Mouse (Mus musculus) hindbrain, postnatal 0 days (tissue): ENCODE data around the gene Grk6. TPM values are rescaled to one million over a fixed set of nuclear protein-coding genes. Genes with fewer than 3 reads are reported as not detected.

Experiments
- ATAC-seq: fragments of 200-750 bp; cut with Nextera tagmentation; 2 replicates; pipeline ENCODE4 v1.8.0; 2017; ENCODE audit warnings: mild to moderate bottlenecking, moderate TSS enrichment, moderate library complexity
- DNase-seq: peaks from one replicate; pipeline ENCODE4 v3.0.0-alpha.2; 2015; ENCODE audit warnings: low spot score
- H3K27ac ChIP-seq: fragments of 300-500 bp; sonication (generic); 2 replicates; pipeline ENCODE4 v1.5.1; 2014; ENCODE audit warnings: mild to moderate bottlenecking
- H3K27me3 ChIP-seq: fragments of 300-500 bp; sonication (generic); 2 replicates; pipeline ENCODE4 v1.6.1; 2014; ENCODE audit warnings: low read length, mixed read lengths; ENCODE audit not compliant: insufficient read depth
- H3K36me3 ChIP-seq: fragments of 300-500 bp; sonication (generic); 2 replicates; pipeline ENCODE4 v1.6.1; 2014; ENCODE audit warnings: low read length, mixed read lengths; ENCODE audit not compliant: insufficient read depth
- H3K4me1 ChIP-seq: fragments of 300-500 bp; sonication (generic); 2 replicates; pipeline ENCODE4 v1.6.1; 2014; ENCODE audit warnings: antibody characterized with exemption, low read length, mixed read lengths; ENCODE audit not compliant: insufficient read depth
- H3K4me2 ChIP-seq: fragments of 300-500 bp; sonication (generic); 2 replicates; pipeline ENCODE4 v1.6.1; 2014; ENCODE audit warnings: low read depth, mild to moderate bottlenecking, low read length, moderate library complexity, mixed read lengths
- H3K4me3 ChIP-seq: fragments of 300-500 bp; sonication (generic); 2 replicates; pipeline ENCODE4 v1.5.1; 2014; ENCODE audit warnings: low read length
- H3K9ac ChIP-seq: fragments of 300-500 bp; sonication (generic); replicated peaks from 2 replicates; pipeline ENCODE4 v1.6.1; 2014; ENCODE audit warnings: mild to moderate bottlenecking, low read length, moderate library complexity, mixed read lengths
- H3K9me3 ChIP-seq: fragments of 300-500 bp; sonication (generic); 2 replicates; pipeline ENCODE4 v1.6.1; 2016; ENCODE audit warnings: low read length, mixed read lengths
- CTCF ChIP-seq: IDR thresholded peaks from 2 replicates; pipeline ENCODE4 v1.5.1; 2016; ENCODE audit warnings: antibody characterized with exemption, control low read depth, low read depth
- WGBS: fragments of 180-500 bp; shearing (Covaris S2); extraction: QIAGEN DNeasy Blood & Tissue Kit; methylation state at CpG from one replicate; pipeline ENCODE4 v1.1.7; 2014; 5-methylcytosine and 5-hydroxymethylcytosine counted together
- polyA plus RNA-seq: library from polyadenylated mRNA; unstranded; fragments of >200 nt; fragmentation: Nextera tagmentation; extraction: Ambion mirVana; gene quantifications from 2 replicates; pipeline ENCODE4 v1.2.1, GENCODE M21; 2015
- total RNA-seq: library from RNA; depleted of rRNA; stranded (reverse); fragments of >200 nt; gene quantifications from 2 replicates; pipeline ENCODE4 v1.2.3, GENCODE M21; 2014

Grk6 gene
- total and polyA plus RNA-seq, 2 experiments from 2014 or later = 34.7 to 72.2 TPM

DNA sequence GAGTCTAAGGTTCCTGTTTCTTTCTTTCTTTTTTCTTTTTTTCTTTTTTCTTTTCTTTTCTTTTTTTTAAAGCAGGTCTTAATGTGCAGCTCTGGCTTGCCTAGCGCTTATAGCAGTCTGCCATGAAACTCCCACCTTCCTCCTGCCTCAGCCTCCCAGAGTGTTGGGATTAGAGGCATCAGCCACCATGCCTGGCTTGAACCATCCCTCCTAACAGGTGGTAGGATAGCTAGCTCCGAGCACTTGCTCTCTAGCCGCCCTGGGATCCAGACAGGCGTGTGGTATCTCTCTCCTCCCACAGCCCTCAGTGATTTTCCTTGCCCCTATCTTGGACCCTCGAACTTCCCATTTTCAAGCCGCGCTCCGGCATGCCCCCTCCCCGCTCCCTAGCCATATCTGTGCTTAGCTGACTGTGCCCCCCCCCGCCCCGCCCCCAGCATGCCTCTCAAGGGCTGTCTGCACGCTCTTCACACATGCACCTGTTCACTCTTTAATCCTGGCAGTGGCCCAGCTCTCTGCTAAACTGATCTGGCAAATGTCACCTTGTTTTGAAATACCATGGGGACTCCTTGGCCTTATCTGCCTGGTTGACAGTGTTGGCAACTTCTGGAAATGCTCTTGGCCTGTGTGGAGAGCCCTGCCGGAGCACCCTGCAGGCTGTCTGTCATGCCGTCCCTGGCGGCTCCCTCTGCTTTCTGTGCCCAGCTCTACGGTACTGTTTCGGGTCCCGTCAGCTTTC lies 50.2 kb downstream of the Grk6 start:
- H3K4me3 ChIP-seq = no peak overlapping the region
- no peaks in the 10 kb centered on the region for H3K27me3 ChIP-seq
- no peak overlapping the region; the same call in 1 of the 2 replicates for H3K9ac ChIP-seq
- no peaks in the 10 kb centered on the region for H3K9me3 ChIP-seq
- H3K27ac ChIP-seq = peak overlapping the region; percentile 45
- ATAC-seq (peak; percentile 59; the same call in 1 of the 2 replicates), DNase-seq (peak; percentile 70)
- peaks cover 16% of the 10 kb centered on the region for H3K4me1 ChIP-seq
- 14% methylated on average over 18 of the region's 18 CpGs for WGBS
- TF ChIP-seq CTCF = no peak
- H3K4me2 ChIP-seq = no peak overlapping the region; the same call in 1 of the 2 replicates
- no peaks in the 10 kb centered on the region for H3K36me3 ChIP-seq

DNA sequence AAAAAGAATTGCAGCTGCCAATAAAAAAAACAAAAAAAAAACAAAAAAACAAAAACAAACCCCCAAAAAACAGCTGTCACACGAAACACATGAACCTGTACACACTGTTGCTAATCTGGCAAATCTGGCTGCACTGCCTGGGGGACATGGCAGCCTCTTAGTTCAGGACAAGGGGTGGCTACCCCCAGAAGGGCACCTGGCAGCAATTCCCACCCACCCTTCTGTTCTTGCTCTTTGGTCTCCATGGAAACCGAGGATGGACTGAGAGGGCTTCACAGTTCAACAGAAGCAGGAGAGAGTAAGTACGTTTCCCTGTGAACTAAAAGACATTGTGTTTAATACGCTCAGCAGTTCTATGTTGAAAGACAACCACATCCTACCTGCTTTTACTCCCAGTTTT lies 50.8 kb downstream of the Grk6 start:
- H3K36me3 ChIP-seq = no peaks in the 10 kb centered on the region
- no peak for ATAC-seq
- H3K4me3 ChIP-seq = no peak overlapping the region
- no peaks in the 10 kb centered on the region for H3K9me3 ChIP-seq
- TF ChIP-seq CTCF = no peak
- H3K9ac ChIP-seq = no peak overlapping the region; the same call in 1 of the 2 replicates
- WGBS = 16% methylated on average over 4 of the region's 4 CpGs
- H3K4me1 ChIP-seq = peaks cover 16% of the 10 kb centered on the region
- peak overlapping the region; percentile 48; the same call in 1 of the 2 replicates for H3K27ac ChIP-seq
- peak overlapping the region; percentile 10; the same call in 1 of the 2 replicates for H3K4me2 ChIP-seq
- peak; percentile 45 for DNase-seq
- H3K27me3 ChIP-seq = no peaks in the 10 kb centered on the region

DNA sequence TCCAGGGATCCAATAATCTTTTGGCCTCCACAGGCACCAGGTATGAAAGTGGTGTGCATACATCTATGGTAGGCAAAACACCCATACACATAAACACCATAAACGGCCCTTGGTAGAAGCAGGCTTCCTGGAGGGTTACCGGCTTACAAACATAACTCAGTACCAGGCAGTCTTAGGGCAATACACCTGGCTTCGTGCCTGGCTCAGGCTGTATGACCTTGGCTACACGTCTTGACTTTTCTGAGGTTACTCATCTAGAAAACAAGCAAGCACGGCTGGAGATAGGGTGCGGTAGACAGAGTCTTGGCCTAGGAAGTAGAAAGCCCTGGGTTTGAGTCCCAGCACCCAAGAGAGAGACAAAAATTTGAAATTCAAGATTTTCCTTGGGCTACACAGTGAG lies 51.8 kb downstream of the Grk6 start:
- 60% methylated on average over 6 of the region's 6 CpGs for WGBS
- Histone ChIP-seq H3K4me1 (peaks cover 16% of the 10 kb centered on the region), H3K27me3 (no peaks in the 10 kb centered on the region), H3K27ac (peak overlapping the region; percentile 48; the same call in 1 of the 2 replicates), H3K4me3 (no peak overlapping the region), H3K36me3 (no peaks in the 10 kb centered on the region), H3K9ac (no peak overlapping the region; the same call in 1 of the 2 replicates), H3K9me3 (no peaks in the 10 kb centered on the region), H3K4me2 (no peak overlapping the region)
- TF ChIP-seq CTCF = no peak
- no peak for DNase-seq
- no peak for ATAC-seq

DNA sequence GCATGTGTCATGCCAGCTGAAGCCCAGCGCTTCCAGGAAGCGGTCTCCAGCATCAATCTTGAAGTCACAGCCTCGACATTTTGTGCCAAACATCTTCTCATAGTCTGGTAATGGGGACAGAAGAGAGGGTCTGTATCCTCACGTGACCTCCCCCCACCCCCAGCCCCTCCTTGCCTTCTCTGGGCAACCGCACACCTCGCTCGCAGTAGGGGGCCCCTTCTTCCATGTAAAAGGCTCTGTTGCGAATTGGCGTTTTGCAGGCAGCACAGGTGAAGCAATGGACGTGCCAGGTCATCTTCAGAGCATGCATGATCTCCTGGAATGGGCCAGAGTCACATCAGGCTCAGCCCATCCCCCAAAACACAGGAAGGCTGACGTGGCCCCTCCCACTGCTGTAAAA lies 54.0 kb downstream of the Grk6 start:
- DNase-seq = no peak
- H3K4me1 ChIP-seq = peaks cover 16% of the 10 kb centered on the region
- no peak for ATAC-seq
- no peaks in the 10 kb centered on the region for H3K9me3 ChIP-seq
- H3K27ac ChIP-seq = no peak overlapping the region
- TF ChIP-seq CTCF = no peak
- H3K36me3 ChIP-seq = peaks cover 10% of the 10 kb centered on the region; the same call in 1 of the 2 replicates
- no peak overlapping the region for H3K9ac ChIP-seq
- no peak overlapping the region for H3K4me3 ChIP-seq
- no peaks in the 10 kb centered on the region for H3K27me3 ChIP-seq
- H3K4me2 ChIP-seq = no peak overlapping the region
- WGBS = 60% methylated on average over 11 of the region's 11 CpGs

DNA sequence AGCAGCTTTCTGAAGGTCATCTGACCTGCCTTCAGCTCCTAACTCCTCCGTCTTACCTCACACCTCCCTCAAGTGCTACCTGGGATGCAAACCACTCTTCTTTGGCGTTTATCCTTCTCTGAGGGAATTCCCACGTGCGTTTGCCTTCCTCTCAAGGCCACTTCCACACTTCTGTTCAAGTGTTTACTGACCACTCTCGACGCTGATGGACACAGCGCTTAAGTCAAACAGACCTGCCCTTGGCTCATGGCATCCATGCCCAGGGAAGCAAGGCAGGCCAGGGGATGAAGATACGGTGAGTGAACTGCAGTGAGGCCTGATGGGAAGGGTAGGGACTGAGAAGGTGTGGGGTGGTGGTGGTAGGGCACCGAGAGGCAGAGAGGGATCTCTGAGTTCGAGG lies 55.7 kb downstream of the Grk6 start:
- H3K4me1 ChIP-seq = peaks cover 12% of the 10 kb centered on the region
- H3K4me2 ChIP-seq = no peak overlapping the region
- peaks cover 10% of the 10 kb centered on the region; the same call in 1 of the 2 replicates for H3K36me3 ChIP-seq
- H3K9ac ChIP-seq = no peak overlapping the region
- no peak for TF ChIP-seq CTCF
- DNase-seq (no peak), ATAC-seq (no peak)
- H3K4me3 ChIP-seq = no peak overlapping the region
- no peaks in the 10 kb centered on the region for H3K9me3 ChIP-seq
- WGBS = 83% methylated on average over 10 of the region's 10 CpGs
- H3K27ac ChIP-seq = no peak overlapping the region
- no peaks in the 10 kb centered on the region for H3K27me3 ChIP-seq

DNA sequence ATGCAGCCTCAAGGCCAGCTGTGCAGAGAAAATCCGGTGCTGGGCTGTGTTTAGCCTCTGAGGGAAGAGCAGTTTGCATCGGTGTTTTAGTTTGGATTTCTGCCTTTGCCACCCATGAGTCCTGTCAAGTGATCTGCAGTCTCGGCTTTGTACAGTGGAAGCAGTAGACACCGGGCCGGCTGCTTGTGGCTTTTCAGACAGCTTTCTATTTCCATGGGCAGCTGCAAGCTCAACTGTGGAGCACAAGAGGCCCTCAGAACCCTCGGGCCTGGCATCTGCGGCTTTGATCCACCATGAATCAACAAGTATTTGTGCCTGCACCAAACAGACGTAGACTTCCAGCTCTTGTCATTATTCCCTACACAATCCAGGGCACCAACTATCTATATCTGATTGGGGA lies 57.5 kb downstream of the Grk6 start:
- H3K9me3 ChIP-seq = no peaks in the 10 kb centered on the region
- H3K4me1 ChIP-seq = no peaks in the 10 kb centered on the region
- no peak overlapping the region for H3K4me2 ChIP-seq
- 79% methylated on average over 8 of the region's 8 CpGs for WGBS
- TF ChIP-seq CTCF = no peak
- no peak overlapping the region for H3K9ac ChIP-seq
- DNase-seq (no peak), ATAC-seq (no peak)
- no peaks in the 10 kb centered on the region for H3K27me3 ChIP-seq
- H3K36me3 ChIP-seq = peaks cover 20% of the 10 kb centered on the region; the same call in 1 of the 2 replicates
- no peak overlapping the region for H3K27ac ChIP-seq
- H3K4me3 ChIP-seq = no peak overlapping the region

DNA sequence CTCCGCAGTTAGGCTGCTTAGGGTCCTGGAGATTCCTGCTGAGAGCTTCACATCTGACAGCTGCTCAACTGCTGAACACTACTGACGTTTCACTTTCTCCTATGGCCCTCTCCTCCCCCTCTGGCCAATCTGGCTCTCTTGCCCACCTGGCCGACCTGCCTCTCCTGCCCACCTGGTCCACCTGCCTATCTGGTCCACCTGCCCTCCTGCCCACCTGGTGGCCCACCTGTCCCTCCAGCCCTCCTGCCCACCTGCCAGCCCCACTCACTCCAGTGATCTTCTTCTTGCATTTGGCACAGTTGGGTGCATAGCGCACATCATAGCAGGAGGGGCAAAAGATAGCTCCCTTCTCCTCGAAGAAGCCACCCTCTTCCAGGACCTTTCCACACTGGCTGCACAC lies 59.5 kb downstream of the Grk6 start:
- no peak overlapping the region for H3K9ac ChIP-seq
- H3K4me1 ChIP-seq = no peaks in the 10 kb centered on the region
- H3K4me3 ChIP-seq = no peak overlapping the region
- no peak for DNase-seq
- H3K36me3 ChIP-seq = peaks cover 35% of the 10 kb centered on the region; the same call in 1 of the 2 replicates
- WGBS = 70% methylated on average over 5 of the region's 5 CpGs
- no peak for TF ChIP-seq CTCF
- H3K9me3 ChIP-seq = no peaks in the 10 kb centered on the region
- H3K27me3 ChIP-seq = no peaks in the 10 kb centered on the region
- H3K27ac ChIP-seq = no peak overlapping the region
- no peak overlapping the region for H3K4me2 ChIP-seq
- ATAC-seq = no peak
